14 mouse cellular contexts compared by ENCODE assay signal in genomic region chr7:101213515-101214263, GRCm38 (mm10).
DNase-seq lines count a peak whose midpoint lies in the region; TF ChIP-seq lines count a peak whose summit lies in the region.
"Had no signal": no experiment of that assay in that cellular context is flagged by ENCODE, and none has a peak within 500 bp of the region (broad histone marks: within the 10 kb centered on the region; RNA-seq: fewer than 3 reads in every experiment).

No protein-coding gene starts in this region.

- no peak overlapping the region for H3K4me3 ChIP-seq in lung, adult 2 months (replicated peaks; ENCODE audit: extremely low read depth, low read depth, low read length)
- H3K4me3 ChIP-seq: forebrain, embryonic 13.5 days; limb, embryonic 13.5 days; liver, embryonic 15.5 days had no signal

- intact Hi-C loops in left cerebral cortex, postnatal 36 days (cut with DNase I): no loop called here

- no peak for TF ChIP-seq CTCF in lung, adult 2 months (IDR thresholded peaks at IDR 0.05; ENCODE audit: insufficient read depth, low read length)

- 32% methylated on average over 3 of the region's 3 CpGs for WGBS in lung, adult 2 months

- peaks cover 5% of the 10 kb centered on the region for H3K36me3 ChIP-seq in splenic B cell, adult 2 months (ENCODE audit: control insufficient read depth, insufficient read depth, low read length, poor library complexity, severe bottlenecking)
- H3K36me3 ChIP-seq: liver, embryonic 15.5 days had no signal

- no peaks in the 10 kb centered on the region for H3K27me3 ChIP-seq in splenic B cell, adult 2 months (ENCODE audit: control insufficient read depth, insufficient read depth, low read length, poor library complexity, severe bottlenecking)
- H3K27me3 ChIP-seq: forebrain, embryonic 13.5 days; limb, embryonic 13.5 days; liver, embryonic 15.5 days had no signal

- H3K4me1 ChIP-seq in lung, adult 2 months (ENCODE audit: control insufficient read depth, insufficient read depth, low read length): peaks cover 2% of the 10 kb centered on the region; the same call in 1 of the 2 replicates
- H3K4me1 ChIP-seq: forebrain, embryonic 13.5 days; limb, embryonic 13.5 days; liver, embryonic 15.5 days had no signal

- no peak for TF ChIP-seq POLR2A in lung, adult 2 months (IDR thresholded peaks at IDR 0.05; ENCODE audit: borderline replicate concordance, extremely low read depth, low read depth, low read length)

- DNase-seq in lung, postnatal 25 days (ENCODE audit: low spot score): peak; percentile 48
- no peak for DNase-seq in lung, adult 2 months
- DNase-seq in CD4-positive helper T cell, adult 2 months (ENCODE audit: low read depth, low spot score): peak; percentile 21
- DNase-seq in induced T-regulatory cell, adult 2 months (ENCODE audit: low read depth): peak; percentile 53
- DNase-seq in splenic B cell, adult 2 months (ENCODE audit: low read depth, low spot score): peak; percentile 87
- no peak for DNase-seq in thymus, postnatal 0 days (ENCODE audit: low spot score)
- DNase-seq in left cerebral cortex, postnatal 36 days (ENCODE audit: low spot score in 2 of 2): no peak
- DNase-seq: cerebellum, adult 9-10 months; heart, postnatal 10 days; kidney, adult 8-10 months; lung, postnatal 14 days had no signal

Comparison
In these comparisons a context has a peak if more than half of its experiments do, and no peak if none do; other contexts are left out.
1. DNase-seq: peak in lung, postnatal 25 days (single experiment), CD4-positive helper T cell, adult 2 months (single experiment), induced T-regulatory cell, adult 2 months (single experiment) and splenic B cell, adult 2 months (single experiment); none in lung, adult 2 months (single experiment), thymus, postnatal 0 days (single experiment) and left cerebral cortex, postnatal 36 days (0 of 2).